Mouse (Mus musculus): ENCODE measurements around the gene Dusp12.

GRCm38 (mm10) chr1:170867691-170868105 is 17.6 kb downstream of the Dusp12 start, which contains the start of gene Atf6:
- peak; percentile 91 for TF ChIP-seq POLR2A (IDR thresholded peaks at IDR 0.05; ENCODE audit: low read depth, low read length)
- TF ChIP-seq CTCF (conservative IDR thresholded peaks at IDR 0.05 in 1 of 2, IDR thresholded peaks at IDR 0.05 in 1 of 2; ENCODE audit: low read depth in 2 of 2, low read length in 2 of 2) = no peak
- TF ChIP-seq SIN3A (IDR thresholded peaks at IDR 0.05; ENCODE audit: low read length) = peak; percentile 98
- peak; percentile 78 for TF ChIP-seq ZNF384 (IDR thresholded peaks at IDR 0.05; ENCODE audit: low read depth, low read length)
- TF ChIP-seq MAX (IDR thresholded peaks at IDR 0.05; ENCODE audit: low read length) = peak; percentile 91
- TF ChIP-seq ETS1 (conservative IDR thresholded peaks at IDR 0.05; ENCODE audit: low read depth, low read length) = peak; percentile 73
- TF ChIP-seq EP300 (IDR thresholded peaks at IDR 0.05; ENCODE audit: low read length) = peak; percentile 52; the same call in 1 of the 2 replicates
- TF ChIP-seq ZC3H11A (IDR thresholded peaks at IDR 0.05; ENCODE audit: low read depth, low read length) = no peak
- TF ChIP-seq MXI1 (IDR thresholded peaks at IDR 0.05; ENCODE audit: low read depth, low read length) = peak; percentile 88
- TF ChIP-seq SMC3 (IDR thresholded peaks at IDR 0.05; ENCODE audit: low read depth, low read length) = no peak
- peak; percentile 91 for TF ChIP-seq TCF12 (IDR thresholded peaks at IDR 0.05; ENCODE audit: low read depth, low read length)
- TF ChIP-seq E2F4 (IDR thresholded peaks at IDR 0.05; ENCODE audit: insufficient replicate concordance, low read depth, low read length) = peak; percentile 86; the same call in 1 of the 2 replicates
- peak; percentile 80 for TF ChIP-seq MAFK (IDR thresholded peaks at IDR 0.05; ENCODE audit: insufficient replicate concordance, low read length)

Data from CH12.LX (cell line).